Mouse (Mus musculus) cerebellum, adult 11-12 months (tissue): Measurements from ENCODE around the gene Enho.
A peak's percentile ranks its signal among the peaks of the same experiment; 100 is the strongest.

Experiments
- DNase-seq: peaks from one replicate; pipeline ENCODE4 v3.0.0; 2022

The Enho gene

DNA sequence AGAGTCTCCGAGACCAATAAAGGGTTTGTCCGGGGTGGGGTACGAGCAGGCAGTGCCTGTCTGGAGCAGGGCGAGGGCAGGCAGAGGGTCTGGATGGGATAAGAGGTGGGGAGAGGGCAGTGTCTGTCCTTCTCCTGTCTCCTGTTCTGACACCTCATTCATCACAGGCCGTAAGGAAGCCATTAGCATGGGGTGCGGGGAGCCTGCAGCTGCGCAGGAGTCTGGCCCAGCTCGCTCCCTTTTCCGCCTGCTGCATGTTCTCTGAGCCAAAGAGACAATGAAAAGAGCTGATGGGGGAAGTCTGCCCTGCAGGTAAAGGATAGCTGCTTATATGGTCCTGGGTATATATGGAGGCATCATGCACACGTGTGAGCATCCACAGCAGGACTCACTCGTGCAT, 22.6 kb upstream of the Enho start:
- DNase-seq: no peak

DNA sequence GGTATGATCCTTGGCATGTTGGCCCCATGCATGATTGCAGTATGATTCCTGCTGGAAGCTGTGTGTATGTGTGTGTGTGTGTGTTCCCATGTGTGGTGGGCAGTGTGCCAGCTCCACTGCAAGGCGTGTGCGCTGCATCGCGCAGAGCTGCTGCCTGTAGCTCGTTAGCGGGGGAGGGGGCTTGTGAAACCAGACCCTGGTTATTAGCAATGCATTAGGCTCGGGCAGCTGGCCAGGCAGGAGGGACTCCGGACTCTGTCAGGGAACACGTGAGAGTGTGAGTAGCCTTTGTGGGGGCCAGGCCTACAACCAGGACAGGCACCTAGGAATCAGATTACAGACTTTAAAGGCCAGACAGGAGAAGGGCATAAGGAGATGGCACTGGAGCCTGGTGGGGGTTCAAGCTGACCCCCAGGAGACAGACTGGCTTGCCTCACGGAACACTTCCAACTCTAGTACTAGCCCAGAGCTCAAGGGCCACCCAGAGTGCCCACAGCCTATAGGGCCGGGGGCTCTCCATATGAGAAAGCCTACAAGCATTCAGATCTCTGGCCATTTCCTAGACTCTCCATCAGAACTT, 20.8 kb upstream of the Enho start:
- DNase-seq: peak; percentile 47

- DNase-seq: no peak
Measured at GRCm38 (mm10) chr4:41659556-41659955, 19.4 kb upstream of the Enho start.

GRCm38 (mm10) chr4:41658566-41659384, 18.7 kb upstream of the Enho start:
- DNase-seq: no peak

GRCm38 (mm10) chr4:41655525-41655924, 15.4 kb upstream of the Enho start:
- no peak for DNase-seq

- DNase-seq: peak; percentile 76
Measured at GRCm38 (mm10) chr4:41654217-41654616, 14.1 kb upstream of the Enho start.

- DNase-seq: no peak
Measured at GRCm38 (mm10) chr4:41653730-41654129, 13.6 kb upstream of the Enho start.

GRCm38 (mm10) chr4:41653296-41653695, 13.2 kb upstream of the Enho start:
- DNase-seq: peak; percentile 71

DNA sequence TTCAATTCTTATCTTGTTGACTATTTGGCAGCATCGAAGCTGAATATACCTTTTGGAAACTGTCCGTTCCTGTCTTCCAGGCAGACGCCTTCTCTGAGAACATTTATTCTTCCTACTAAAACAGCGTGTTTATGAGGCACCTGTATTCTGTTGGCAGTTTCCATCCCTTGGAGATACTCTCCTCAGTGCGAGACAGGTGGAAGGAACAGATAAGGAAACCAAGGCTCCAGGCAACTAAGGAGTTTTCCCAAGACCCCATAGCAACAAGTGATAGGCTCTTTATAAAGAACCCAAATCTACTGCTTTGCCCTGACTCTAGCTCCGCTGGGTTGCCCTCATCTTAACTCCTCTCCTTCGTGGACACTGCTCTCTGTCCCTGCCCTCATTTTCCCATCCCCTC, 8.5 kb upstream of the Enho start:
- no peak for DNase-seq

DNA sequence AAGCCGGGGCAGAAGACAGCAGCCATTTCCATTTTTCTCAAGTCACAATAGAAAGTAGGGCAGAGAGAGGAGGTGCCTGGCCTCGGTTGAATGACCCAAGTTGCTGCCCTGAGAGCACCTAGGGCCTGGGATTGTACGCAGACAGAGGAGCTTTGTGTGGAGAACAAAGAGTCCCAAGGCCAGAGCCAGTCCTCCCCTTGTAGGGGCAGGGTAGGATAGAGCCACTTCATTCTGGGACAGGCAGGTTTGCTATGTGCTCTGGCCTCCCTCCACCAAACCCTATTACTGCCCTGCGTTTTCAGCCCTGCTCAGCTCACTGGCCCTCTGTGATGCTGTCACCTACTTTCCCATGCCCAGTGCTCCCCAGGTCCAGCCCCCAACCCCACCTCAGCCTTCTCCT, 8.0 kb upstream of the Enho start:
- no peak for DNase-seq

- DNase-seq: no peak
Measured at GRCm38 (mm10) chr4:41645488-41645887, 5.4 kb upstream of the Enho start.

- DNase-seq: no peak
Measured at GRCm38 (mm10) chr4:41641199-41641822, 1.2 kb upstream of the Enho start.

- no peak for DNase-seq
Measured at GRCm38 (mm10) chr4:41639214-41639841, 796 bp downstream of the Enho start.

DNA sequence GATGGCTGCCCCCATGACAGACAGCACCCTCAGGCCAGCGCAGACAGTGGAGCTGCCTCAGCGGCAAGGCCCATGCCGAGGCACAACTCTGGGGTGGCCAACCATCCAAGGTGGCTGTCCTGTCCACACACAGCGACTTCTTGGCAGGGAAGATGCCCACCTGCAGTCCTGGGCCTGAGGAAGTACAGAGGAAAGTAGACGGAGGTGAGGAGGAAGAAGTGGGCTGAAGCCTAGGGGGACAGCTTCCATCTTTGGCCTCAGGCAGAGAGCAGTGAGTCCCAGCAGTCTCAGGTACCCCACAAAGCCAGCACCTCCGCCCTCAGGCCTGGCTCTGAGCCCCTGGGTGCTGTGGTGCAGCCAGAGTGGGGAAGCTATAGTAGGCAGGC, 1.3 kb downstream of the Enho start:
- peak; percentile 74 for DNase-seq

- DNase-seq: peak; percentile 72
Measured at GRCm38 (mm10) chr4:41638186-41638731, 1.9 kb downstream of the Enho start.

- DNase-seq: peak; percentile 92
Measured at GRCm38 (mm10) chr4:41636882-41637635, 3.1 kb downstream of the Enho start.

GRCm38 (mm10) chr4:41636366-41636765, 3.8 kb downstream of the Enho start:
- DNase-seq: no peak

GRCm38 (mm10) chr4:41635906-41636305, 4.2 kb downstream of the Enho start:
- DNase-seq: no peak

DNA sequence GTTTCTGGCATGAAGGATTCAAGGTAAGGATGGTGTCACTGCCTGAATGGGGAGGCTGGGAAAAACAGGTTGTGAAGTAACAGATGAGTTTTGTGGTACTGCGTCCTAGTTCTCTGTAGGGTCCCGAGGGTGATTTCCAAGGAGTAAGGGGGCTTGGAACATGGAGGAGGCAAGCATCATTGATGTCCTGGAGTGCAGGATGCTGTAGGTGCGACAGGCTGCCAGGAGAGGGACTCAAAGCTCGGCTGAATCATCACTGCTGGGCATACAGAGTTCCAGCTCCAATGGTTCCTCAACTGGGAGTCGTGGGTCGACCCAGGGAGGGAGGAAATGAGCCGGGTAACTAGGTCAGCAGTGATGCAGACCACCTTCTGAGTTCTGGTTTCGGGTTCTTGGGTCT, 4.9 kb downstream of the Enho start:
- no peak for DNase-seq

DNA sequence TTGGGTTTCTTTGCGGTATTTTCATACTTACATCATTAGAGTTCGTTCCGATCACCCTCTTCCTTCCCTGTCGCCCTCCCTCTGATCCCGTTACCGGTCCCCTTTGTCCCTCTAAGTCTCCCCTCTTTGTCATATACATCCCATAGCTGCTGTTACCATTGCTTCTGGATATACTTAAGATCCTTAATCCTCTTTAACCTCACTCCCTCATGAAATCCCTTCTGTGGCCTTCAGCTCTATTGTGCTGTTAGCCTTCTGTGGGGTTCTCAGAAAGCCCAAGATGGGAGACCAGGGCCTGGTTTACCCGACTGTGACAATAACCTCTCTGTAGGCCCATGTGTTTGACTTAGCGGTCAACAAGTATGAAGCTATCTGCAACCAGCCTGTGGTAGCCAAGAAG, 5.5 kb downstream of the Enho start:
- DNase-seq: no peak

DNA sequence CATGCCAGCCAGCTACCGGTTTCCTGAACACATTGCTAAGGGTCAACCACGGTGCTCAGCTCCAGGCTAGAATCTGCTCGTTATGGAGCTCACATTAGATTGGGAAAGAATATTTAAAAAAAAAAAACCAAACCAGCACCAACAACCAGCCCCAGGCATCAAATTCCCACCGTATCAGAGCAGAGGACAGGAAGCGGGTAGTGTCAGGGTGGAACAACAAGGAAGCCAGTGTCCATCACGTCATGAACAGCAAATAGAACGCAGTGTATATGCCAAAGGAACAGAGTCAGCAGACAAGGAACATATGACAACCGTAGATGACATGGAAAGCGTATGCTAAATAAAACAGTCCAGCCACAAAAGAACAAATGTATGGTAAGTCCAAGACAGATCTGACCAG, 7.1 kb downstream of the Enho start:
- DNase-seq: no peak

DNA sequence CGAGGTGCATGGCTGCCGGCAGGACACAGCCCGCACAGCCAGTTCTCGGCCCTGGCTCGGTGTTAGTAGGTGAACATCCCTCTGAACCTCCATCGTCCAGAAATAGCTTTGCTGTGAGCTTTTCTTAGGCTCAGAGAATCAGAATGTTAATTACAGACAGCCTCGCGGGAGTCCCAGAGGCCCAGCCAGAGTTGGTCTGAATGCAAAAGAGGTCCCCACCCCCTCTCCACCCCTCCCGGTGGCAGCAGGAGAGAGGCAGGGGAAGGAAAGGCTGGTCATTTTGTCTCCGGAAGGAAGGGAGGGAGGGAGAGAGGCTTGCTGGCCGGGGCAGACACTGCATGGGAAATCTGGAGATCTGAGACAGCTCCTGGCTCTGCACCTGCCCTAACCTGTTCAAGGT, 8.7 kb downstream of the Enho start:
- DNase-seq: peak; percentile 68

DNA sequence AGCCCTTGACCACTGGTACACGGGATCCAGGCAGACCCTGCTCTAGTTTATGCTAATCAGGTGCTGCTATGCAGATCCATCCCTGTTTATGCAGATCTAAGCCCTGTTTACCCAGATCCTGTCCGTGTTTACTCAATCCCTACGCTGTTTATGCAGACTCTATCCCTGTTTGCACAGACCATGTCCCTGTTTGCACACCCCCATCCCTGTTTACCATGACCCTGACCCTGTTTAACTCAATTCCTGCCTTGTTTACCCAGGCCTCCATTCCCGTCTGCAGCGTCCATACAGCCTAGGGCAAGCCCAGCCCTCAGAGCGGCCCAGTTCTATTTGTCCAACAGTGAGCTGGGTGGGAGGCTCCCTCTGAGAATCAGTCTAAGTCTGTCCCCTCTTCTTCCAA, 9.9 kb downstream of the Enho start:
- DNase-seq: no peak
